Mouse (Mus musculus) frontal cortex, postnatal 36 days (tissue): Measurements from ENCODE around the gene Wipf3.

Experiments
- DNase-seq, 2 experiments: peaks; one replicate each; pipeline ENCODE4 v3.0.0; 2022; ENCODE audit warnings: low spot score in 2 of 2

The Wipf3 gene

DNA sequence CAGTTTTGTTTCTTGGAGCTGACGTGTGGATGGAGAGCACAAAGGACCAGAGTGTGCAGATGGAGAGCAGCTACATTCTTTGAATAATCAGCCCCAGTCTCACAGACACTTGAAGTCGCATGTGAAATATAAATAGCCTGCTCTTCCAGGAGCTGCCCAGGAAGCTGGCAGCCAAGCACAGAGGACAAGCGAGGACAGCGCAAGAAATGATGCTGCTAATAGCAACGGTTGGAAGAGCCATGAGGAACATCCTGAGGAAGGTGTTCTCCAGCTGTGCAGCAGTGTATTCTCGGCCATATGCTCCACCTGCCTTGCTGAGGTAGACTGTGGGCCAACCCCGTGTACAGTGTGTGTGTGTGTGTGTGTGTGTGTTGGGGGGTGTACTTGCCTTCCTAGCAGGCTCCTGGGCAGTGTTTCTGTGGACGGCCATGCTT lies 101.7 kb downstream of the Wipf3 start:
- DNase-seq, result peak in 1 of 2 experiments; percentile 62

DNA sequence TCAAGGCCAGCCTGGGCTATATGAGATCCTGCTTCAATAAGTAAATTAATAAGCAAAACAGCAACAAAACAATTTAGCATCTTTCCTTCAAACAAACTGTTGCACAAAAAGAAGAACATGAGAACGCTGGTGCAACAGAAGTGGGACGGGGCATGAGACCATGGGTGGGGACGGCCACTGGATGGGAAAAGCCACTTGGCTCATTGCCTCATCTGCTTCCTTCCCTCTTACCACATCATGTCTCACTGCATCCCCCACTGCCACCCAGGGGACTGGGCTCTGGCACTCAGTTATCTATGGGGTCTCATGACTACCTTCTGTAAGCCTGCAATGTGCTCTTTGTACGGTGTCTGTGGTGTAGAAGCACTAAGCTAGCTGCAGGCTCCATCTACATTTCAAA lies 106.1 kb downstream of the Wipf3 start:
- no peak for DNase-seq

DNA sequence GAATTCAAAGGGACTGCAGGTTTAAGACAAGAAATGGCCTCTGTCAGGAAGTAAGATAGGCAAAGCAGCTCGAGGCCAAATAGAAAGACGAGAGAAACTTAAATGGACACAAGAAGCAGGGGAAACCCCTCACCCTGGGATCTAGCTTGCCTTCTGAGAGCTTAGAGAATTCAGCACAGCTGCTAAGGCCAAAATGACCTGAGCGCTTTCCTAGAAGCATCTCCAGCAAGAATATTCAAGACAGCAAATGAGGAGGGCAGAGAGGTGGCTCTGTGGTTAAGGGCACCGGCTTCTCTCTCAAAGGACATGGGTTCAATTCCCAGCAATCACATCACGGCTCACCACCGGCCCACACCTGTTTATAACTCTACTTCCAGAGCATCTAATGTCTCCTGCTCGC lies 107.7 kb downstream of the Wipf3 start:
- no peak for DNase-seq

DNA sequence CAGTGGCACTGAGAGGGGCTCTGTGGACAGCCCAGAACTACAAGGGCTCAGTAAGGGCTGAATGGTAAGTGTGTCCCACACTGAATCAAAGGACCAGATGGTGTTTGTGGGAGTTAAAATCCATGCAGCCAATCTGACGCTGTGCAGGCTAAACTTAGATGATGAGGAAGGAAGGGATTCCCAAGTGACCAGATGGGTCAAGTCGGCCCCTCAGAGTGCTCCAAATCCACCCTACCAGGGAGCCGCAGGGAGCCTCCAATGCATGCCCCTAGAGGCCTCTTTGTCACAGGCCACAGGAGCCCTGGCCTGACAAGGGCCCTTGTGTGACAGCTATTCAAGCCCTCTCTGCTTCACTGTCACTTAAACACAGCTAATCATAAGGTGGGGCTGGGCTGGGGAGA lies 109.4 kb downstream of the Wipf3 start:
- peak in 1 of 2 experiments; percentile 59 for DNase-seq

DNA sequence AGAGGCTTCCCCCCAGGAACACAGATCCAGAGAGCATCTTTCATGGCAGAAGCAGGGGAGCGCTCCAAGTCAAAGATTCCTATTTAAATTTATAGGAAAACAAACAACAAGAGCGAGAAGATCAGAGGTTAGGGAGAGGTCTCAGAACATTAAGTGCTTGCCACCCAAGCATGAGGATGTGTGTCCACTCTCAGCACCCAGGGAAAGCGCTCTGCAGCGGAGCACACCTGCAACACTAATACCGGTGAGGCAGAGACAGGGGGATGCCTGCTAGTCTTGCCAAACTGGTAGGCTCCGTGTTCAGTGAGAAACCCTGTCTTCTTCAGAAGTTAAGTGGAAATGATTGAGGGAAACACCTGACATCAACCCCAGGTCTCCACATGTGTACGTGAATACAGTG lies 110.0 kb downstream of the Wipf3 start:
- DNase-seq, result no peak

DNA sequence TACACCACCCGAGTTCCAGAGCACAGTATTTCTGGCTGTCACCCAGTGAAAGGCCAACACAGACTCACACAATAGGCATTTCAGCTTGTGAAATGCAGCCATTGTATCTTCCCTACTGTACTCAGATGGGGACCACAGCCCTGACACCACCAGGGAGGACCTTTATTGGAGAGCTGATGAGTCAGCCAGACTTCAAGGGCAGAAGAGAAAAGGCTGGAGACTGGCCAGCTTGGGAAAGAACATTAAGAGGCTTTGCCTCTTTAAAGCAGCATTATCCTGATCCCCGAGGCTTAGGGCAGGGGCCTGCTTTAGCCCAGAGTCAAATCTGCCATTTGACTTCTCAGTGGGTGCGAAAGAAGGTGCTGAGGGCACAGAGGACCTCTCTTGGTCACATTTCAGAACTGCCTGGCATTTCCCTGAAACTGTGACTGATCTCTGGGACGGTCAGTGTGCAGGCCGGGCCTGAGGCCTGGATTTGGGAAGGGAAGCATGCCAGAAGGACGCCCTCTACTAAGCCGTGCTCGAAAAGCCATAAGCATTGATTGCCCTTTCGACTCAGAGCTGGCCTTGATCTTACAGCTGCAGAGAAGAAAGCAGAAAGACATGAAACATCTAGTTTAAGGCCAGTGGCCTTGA lies 111.0 kb downstream of the Wipf3 start:
- DNase-seq, result no peak

DNA sequence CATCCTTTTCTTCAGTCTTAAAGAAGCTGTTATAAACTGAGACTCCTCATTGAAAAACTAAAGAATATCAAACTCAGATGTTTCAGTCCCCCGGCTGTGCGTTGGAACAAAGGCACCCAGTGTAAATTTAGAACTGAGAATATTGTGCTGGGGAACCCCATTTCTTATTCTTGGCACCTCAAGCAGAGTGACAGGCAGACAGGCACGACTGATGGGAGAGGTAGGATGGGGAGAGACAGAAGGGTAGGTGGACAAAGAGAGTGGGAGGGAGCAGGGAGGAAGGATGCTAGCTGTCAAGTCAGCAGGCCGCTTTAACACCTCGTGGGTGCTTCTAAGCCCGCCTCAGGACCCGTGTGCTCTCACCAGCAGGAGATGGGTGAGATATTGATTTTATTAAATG lies 113.4 kb downstream of the Wipf3 start:
- no peak for DNase-seq

DNA sequence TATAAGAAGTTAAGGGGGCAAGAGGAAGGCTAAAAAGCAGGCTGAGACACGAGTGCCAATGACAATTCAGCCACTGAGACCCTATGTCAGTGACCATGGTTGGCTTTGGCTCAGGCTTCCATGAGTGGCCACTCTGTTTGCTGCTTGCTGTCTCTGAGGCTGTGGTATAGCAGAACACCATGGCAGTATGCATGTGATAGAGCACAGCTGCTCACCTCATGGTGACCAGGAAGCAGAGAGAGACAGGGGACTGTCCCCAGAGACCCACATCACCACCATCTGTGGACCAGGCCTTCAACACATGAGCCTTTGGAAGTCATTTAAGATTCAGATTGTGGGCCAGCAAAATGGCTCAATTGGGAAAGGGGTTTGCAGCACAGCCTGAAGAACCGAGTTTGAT lies 114.2 kb downstream of the Wipf3 start:
- DNase-seq, result no peak

DNA sequence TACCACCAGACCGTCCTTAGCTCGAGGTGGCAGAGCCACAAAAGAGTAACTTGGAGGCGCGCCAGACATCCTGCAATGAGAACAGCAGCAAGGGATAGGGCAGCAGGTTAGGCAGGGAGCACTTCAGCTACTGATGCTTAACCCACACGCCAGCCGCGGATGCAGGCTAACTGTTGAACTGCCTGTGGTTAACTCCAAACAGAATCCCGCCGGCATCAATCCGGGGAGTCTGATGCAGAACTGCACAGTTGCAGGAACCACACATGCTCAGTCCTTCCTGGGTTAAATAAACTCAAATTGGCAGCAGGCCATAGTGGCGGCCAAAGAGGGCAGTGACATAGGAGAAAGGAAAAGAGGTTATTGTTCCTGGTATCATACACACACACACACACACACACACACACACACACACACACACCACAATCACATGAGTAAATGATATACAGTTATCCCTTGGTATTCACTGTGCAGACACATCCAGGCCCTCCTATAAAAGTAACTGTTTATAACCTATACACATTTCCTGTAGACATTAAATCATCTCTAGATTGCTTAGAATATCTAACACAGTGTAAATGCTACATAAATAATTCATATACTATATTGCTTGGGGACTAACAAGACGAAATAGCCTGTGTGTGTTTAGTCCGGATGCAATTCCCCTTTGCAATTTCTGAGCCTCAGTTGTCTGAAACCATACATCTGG lies 119.1 kb downstream of the Wipf3 start:
- no peak for DNase-seq

DNA sequence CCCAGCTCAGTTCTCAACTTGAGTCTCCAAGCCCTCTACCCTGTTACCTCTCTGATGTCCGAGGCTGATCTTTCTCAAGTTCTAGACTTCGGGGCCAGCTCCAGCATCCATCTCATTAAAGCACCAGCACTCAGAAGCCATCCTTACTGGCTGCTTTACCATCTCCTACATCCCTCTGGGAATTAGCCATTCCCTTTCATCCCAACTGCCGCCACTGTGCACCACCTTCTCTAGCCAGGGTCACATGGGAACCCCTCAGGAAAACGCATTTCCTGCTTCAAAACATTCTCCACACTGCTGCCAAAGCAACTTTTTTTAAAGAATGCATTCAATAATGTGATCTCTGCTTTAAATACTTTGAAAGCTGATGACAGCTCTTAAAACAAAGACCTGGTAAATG lies 119.9 kb downstream of the Wipf3 start:
- DNase-seq, result no peak

DNA sequence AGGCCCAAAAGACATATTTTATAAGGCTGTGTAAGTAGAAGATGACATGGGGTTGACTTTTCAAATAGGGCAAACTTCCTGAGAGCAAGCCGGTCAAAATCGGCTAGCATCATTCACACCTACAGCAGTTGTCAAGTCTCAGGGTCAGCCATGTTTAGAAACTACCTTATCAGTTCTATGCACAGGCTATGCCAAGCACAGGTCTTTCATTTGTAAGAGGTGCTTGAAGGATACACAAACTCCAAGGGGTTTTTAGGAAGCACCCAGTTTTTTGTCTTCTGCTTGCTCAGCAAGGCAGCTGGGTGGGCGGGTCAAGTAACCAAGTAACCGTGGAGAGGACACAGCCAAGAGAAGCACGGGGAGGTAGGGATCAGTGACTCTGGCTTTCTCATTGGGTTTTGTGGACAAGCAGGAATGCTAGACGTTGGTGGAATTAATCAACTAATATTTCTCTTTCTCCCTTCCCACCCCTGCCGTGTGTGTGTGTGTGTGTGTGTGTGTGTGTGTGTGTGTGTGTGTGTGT lies 121.5 kb downstream of the Wipf3 start:
- no peak for DNase-seq

DNA sequence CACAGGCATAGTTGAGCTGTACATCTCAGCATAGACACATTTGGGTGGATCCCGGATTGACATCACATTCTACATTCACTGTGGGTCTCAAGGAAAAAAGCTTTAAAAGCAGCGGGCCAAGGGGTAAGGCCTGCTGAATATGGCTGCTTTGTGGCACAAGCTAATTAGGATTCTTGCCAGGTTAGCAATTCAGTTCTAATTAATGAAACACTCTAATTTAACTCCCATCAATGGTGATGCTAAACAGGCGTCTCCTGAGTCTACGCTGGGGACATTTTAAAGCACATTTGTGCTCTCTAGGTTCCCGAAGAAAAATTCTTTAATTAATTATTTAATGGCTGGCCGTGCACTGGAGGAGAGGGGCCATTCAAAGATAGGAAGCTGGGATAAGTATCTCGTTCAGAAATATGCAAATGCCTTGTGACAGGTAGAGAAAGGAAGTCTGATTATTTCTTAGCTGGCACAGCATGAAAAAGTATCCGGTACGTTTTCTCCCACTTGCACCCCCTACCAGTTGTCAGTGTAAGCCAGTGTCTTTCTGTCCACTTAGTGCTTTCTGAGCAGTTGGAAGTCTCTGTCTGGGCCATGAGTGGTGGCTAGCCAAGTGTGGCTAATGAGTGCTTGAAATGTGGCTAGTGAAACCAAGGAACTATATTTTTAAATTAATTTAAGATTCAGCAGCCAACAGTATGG lies 123.5 kb downstream of the Wipf3 start:
- DNase-seq, result no peak
